Mouse (Mus musculus): ENCODE results near the gene Tub.

DNA sequence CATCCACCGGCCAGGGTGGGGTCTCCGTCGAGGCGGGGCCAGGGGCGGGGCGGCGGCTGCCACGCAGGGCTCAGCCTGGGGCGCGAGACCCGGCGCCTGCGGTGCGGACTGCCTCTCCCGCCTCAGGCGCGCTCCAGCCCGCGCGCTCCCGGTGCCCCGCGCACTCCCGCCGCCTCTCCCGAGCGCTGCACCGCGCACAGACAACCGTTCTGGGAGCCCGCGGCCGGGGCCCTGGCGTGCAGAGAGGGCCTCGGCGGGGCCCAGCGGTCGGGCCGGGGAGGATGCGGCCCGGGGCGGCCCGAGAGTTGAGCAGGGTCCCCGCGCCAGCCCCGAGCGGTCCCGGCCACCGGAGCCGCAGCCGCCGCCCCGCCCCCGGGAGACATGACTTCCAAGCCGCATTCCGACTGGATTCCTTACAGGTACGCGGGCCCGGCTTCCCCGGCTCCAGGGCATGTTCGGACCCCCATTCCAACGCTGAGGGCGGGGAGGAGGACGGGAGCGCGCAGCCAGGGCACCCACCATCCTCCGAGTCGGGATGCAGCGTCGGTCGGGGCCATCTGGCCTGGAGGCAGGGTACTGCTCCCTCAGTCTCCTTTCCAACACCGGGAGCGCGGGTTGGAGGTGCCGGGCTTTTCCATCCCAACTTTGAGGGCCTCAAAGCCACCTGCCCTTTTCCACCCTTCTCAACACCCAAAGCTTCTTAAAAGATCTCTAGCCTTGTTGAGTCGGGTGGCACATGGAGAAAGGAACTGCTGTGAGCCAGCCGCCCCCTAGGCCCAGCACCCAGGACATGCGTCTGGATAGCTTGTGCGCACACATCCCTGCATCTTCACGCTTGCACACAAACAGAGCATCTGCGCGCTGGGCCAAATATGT, 60.8 kb downstream of the Tub start:
- TF ChIP-seq CTCF (IDR thresholded peaks at IDR 0.05; ENCODE audit: extremely low read depth, insufficient read length, insufficient replicate concordance, low read depth, low read length) (no peak), POLR2A (IDR thresholded peaks at IDR 0.05; ENCODE audit: low read depth, low read length) (no peak)

Data from small intestine, adult 2 months (tissue).